Mouse (Mus musculus) brain, embryonic 14.5 days (tissue): Measurements from ENCODE around the gene Pla2g2d.

Experiments
- CTCF ChIP-seq: fragments of 200-500 bp; IDR thresholded peaks from 2 replicates; pipeline ENCODE4 v1.5.1; 2012; ENCODE audit warnings: inconsistent platforms, mild to moderate bottlenecking, moderate library complexity, borderline replicate concordance; ENCODE audit not compliant: insufficient read depth, insufficient read length; ENCODE audit errors: extremely low read depth
- POLR2A ChIP-seq: fragments of 200-500 bp; IDR thresholded peaks from 2 replicates; pipeline ENCODE4 v1.6.1; 2012; ENCODE audit warnings: mild to moderate bottlenecking, inconsistent platforms, borderline replicate concordance; ENCODE audit not compliant: poor library complexity, insufficient read depth, insufficient read length, severe bottlenecking; ENCODE audit errors: extremely low read depth

DNA sequence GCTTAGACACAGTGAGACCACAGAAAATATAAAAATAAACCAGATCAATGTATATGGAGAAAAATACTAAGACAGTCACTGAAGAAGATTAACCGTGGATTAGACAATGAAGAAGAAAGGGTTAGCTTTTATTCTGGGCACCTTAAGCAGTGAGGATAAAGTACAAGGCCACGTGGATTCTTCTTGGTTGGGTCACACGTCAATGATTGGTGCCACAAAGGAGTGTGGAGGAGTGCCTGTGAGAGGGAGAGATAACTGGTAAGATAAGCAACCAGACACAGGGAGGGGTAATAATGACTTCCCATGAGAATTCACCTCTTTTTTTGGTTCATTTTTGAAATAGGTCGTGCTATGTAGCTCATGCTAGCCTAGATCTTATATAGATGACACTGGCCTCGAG is 3.1 kb upstream of the Pla2g2d start:
- no peak for TF ChIP-seq POLR2A
- TF ChIP-seq CTCF: no peak
